Mouse (Mus musculus) heart, postnatal 25 days (tissue): ENCODE results near the gene Nfasc. TPM values are rescaled to one million over a fixed set of nuclear protein-coding genes. Genes with fewer than 3 reads are reported as not detected.

Experiments
- DNase-seq: peaks from one replicate; pipeline ENCODE4 v3.0.0; 2022; ENCODE audit warnings: low spot score
- intact Hi-C: fragments of 180-260 bp; cut with DNase I; formaldehyde crosslinking; loops from one replicate; pipeline ENCODE4 v1.15.1; 2025
- total RNA-seq, 2 experiments: library from RNA; stranded (reverse); gene quantifications; 2 replicates each; pipeline ENCODE4 v1.2.3; 2021

Gene Nfasc
- total RNA-seq, 2 experiments from 2014 or later = 0.20 to 0.34 TPM

GRCm38 (mm10) chr1:132654769-132655168 is 86.8 kb downstream of the Nfasc start:
- no peak for DNase-seq
- intact Hi-C loops = no loop called here

GRCm38 (mm10) chr1:132653841-132654457 is 87.6 kb downstream of the Nfasc start:
- intact Hi-C loops = no loop called here
- DNase-seq = no peak

- intact Hi-C loops = no loop called here
- DNase-seq = no peak
Observed at GRCm38 (mm10) chr1:132653161-132653560, 88.4 kb downstream of the Nfasc start.

GRCm38 (mm10) chr1:132650680-132651079 is 90.9 kb downstream of the Nfasc start:
- no peak for DNase-seq
- intact Hi-C loops = no loop called here

- intact Hi-C loops = no loop called here
- no peak for DNase-seq
Observed at GRCm38 (mm10) chr1:132647958-132648357, 93.6 kb downstream of the Nfasc start.

GRCm38 (mm10) chr1:132641049-132641795 is 100.4 kb downstream of the Nfasc start:
- intact Hi-C loops = no loop called here
- DNase-seq = no peak

- DNase-seq = no peak
- intact Hi-C loops = no loop called here
Observed at GRCm38 (mm10) chr1:132640256-132640655, 101.3 kb downstream of the Nfasc start.

- no peak for DNase-seq
- intact Hi-C loops = loop anchor here (10.0 kb wide), 1 partner anchor 107 kb away; the partner anchor contains the start of gene Nfasc
Observed at GRCm38 (mm10) chr1:132637346-132637745, 104.3 kb downstream of the Nfasc start.

GRCm38 (mm10) chr1:132629611-132630370 is 111.8 kb downstream of the Nfasc start:
- no peak for DNase-seq
- intact Hi-C loops = loop anchor here (10.0 kb wide), 1 partner anchor 115 kb away; the partner anchor contains the start of gene Nfasc

GRCm38 (mm10) chr1:132628599-132628998 is 113.0 kb downstream of the Nfasc start:
- intact Hi-C loops = no loop called here
- no peak for DNase-seq

GRCm38 (mm10) chr1:132628183-132628582 is 113.4 kb downstream of the Nfasc start:
- intact Hi-C loops = no loop called here
- no peak for DNase-seq

GRCm38 (mm10) chr1:132626125-132626756 is 115.4 kb downstream of the Nfasc start:
- intact Hi-C loops = no loop called here
- DNase-seq = no peak

- intact Hi-C loops = no loop called here
- DNase-seq = no peak
Observed at GRCm38 (mm10) chr1:132625034-132625433, 116.6 kb downstream of the Nfasc start.

GRCm38 (mm10) chr1:132624466-132624865 is 117.1 kb downstream of the Nfasc start:
- no peak for DNase-seq
- intact Hi-C loops = no loop called here

- intact Hi-C loops = no loop called here
- DNase-seq = no peak
Observed at GRCm38 (mm10) chr1:132623641-132624336, 117.8 kb downstream of the Nfasc start.

- intact Hi-C loops = no loop called here
- no peak for DNase-seq
Observed at GRCm38 (mm10) chr1:132612066-132612465, 129.5 kb downstream of the Nfasc start.

GRCm38 (mm10) chr1:132609048-132609634 is 132.5 kb downstream of the Nfasc start:
- intact Hi-C loops = no loop called here
- no peak for DNase-seq

- no peak for DNase-seq
- intact Hi-C loops = no loop called here
Observed at GRCm38 (mm10) chr1:132602161-132602560, 139.4 kb downstream of the Nfasc start.

GRCm38 (mm10) chr1:132598024-132598423 is 143.6 kb downstream of the Nfasc start:
- DNase-seq = no peak
- intact Hi-C loops = no loop called here
